Mouse (Mus musculus) B cell, adult 62 days (primary cell): ENCODE data around the gene Rgmb. TPM values are rescaled to one million over a fixed set of nuclear protein-coding genes. Genes with fewer than 3 reads are reported as not detected.

Experiments
- total RNA-seq: library from RNA; stranded (reverse); gene quantifications from 4 replicates; pipeline ENCODE4 v1.2.4, GENCODE M21; 2023

Gene Rgmb
- total RNA-seq = 2.1 to 4.6 TPM (median 3.7 TPM) in 4 replicates

DNA sequence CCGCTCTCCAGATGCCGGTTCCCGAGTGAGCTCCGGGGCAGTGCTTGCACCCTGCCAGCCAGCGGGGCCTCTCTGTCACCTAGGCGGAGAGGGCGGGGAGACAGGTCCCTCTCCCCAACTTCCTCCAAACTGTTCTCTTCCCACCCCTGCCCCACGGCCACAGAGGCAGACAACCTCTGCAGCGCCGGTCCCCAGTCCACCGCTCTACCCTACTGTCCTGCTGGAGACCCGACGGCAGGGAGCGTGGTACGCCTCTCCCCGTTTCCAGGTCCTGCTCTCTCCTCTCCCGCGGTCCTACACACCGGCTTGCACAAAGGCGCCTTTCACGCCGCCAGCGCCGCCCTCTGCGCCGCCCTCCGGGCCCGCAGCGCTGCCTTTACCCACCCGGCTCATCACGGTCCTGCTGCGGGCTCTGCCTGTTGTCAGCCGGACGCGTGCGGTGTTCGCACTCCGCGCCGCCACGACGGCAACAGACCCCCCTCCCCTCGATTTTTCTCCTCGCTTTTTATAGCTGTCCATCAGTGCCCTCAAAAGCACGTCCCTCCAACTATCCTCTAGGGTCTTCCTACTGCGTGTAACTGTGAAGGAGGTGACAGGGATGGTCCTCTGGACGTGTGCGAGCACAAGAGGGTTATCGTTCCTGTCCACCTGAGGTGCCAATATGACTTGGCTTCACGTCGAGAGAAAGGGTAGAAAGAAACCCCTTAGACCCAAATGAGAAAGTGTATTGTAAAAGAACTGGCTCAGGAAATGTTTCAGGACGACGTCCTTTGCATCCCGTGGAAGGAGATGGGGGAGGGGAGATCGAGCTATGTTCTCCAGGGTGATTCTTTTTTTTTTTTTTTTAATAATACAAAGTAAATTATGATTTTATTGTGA, at the start of gene Rgmb:
TSS of gene Rgmb (minus strand) at position 274 of the 879 bp plus-strand sequence.

Other genes starting within 250 kb of the Rgmb start
- 116 to 128 TPM (median 122 TPM) in 4 replicates for gene Chd1, start 126.1 kb downstream of the Rgmb start, total RNA-seq